Mouse (Mus musculus) stomach, embryonic 15.5 days (tissue): ENCODE results near the gene Eif3i. TPM values are rescaled to one million over a fixed set of nuclear protein-coding genes. Genes with fewer than 3 reads are reported as not detected.

Experiments
- ATAC-seq: fragments of 200-750 bp; cut with Nextera tagmentation; 2 replicates; pipeline ENCODE4 v1.8.0; 2017; ENCODE audit warnings: low read depth, moderate number of reproducible peaks, moderate TSS enrichment; ENCODE audit not compliant: insufficient read depth, low FRiP score
- H3K27ac ChIP-seq: fragments of 300-500 bp; sonication (generic); 2 replicates; pipeline ENCODE4 v1.5.1; 2015; ENCODE audit warnings: mild to moderate bottlenecking, inconsistent platforms
- H3K27me3 ChIP-seq: fragments of 300-500 bp; sonication (generic); replicated peaks from 2 replicates; pipeline ENCODE4 v1.6.1; 2015; ENCODE audit warnings: inconsistent platforms
- H3K36me3 ChIP-seq: fragments of 300-500 bp; sonication (generic); 2 replicates; pipeline ENCODE4 v1.6.1; 2015; ENCODE audit warnings: inconsistent platforms
- H3K4me1 ChIP-seq: fragments of 300-500 bp; sonication (generic); 2 replicates; pipeline ENCODE4 v1.6.1; 2015; ENCODE audit warnings: inconsistent platforms
- H3K4me2 ChIP-seq: fragments of 300-500 bp; sonication (generic); 2 replicates; pipeline ENCODE4 v1.6.1; 2015; ENCODE audit warnings: mild to moderate bottlenecking, inconsistent platforms
- H3K4me3 ChIP-seq: fragments of 300-500 bp; sonication (generic); replicated peaks from 2 replicates; pipeline ENCODE4 v1.5.1; 2015; ENCODE audit warnings: inconsistent platforms
- H3K9ac ChIP-seq: fragments of 300-500 bp; sonication (generic); 2 replicates; pipeline ENCODE4 v1.6.1; 2015; ENCODE audit warnings: inconsistent platforms
- H3K9me3 ChIP-seq: fragments of 300-500 bp; sonication (generic); 2 replicates; pipeline ENCODE4 v1.6.1; 2016; ENCODE audit warnings: inconsistent platforms
- WGBS: fragments of 180-500 bp; shearing (Covaris S2); methylation state at CpG from one replicate; pipeline ENCODE4 v1.1.7; 2015; 5-methylcytosine and 5-hydroxymethylcytosine counted together
- polyA plus RNA-seq: library from polyadenylated mRNA; unstranded; fragments of >200 nt; fragmentation: Nextera tagmentation; extraction: Ambion mirVana; gene quantifications from 2 replicates; pipeline ENCODE4 v1.2.1, GENCODE M21; 2015

Eif3i gene
- polyA plus RNA-seq, 1 experiment from 2014 or later, result 265 TPM

DNA sequence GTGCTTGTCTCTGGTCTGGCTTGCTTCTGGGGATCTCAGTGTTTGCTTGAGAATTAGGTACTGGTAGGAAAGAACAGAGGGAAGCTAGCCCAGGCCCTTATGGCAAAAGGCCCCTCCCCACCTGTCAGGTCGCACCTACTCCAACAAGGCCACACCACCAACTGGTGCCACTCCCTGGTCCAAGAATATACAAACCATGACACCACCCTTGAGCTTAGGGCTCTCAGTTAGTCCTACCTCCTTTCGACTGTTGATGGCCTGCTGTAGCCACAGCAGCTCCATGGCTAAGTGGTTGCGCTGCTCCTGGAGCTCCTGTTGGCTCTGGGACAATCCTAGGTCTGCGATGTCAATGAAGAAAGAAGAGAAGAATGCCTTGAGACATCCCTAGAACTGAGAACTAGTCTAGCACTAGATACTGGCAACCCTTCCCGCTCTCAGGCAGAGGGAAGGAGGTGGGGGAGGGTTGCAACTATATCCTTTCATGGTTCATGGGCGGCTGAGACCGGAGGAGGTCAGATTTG is 16.7 kb upstream of the Eif3i start:
- no peak for ATAC-seq
- Histone ChIP-seq H3K27ac (no peak overlapping the region), H3K9ac (no peak overlapping the region), H3K4me3 (no peak overlapping the region), H3K9me3 (no peaks in the 10 kb centered on the region), H3K27me3 (no peaks in the 10 kb centered on the region), H3K36me3 (0 out of 2 replicates have a peak, but pooled peaks cover 9% of the 10 kb centered on the region), H3K4me2 (no peak overlapping the region), H3K4me1 (peaks cover 12% of the 10 kb centered on the region; the same call in 1 of the 2 replicates)
- WGBS, result 94% methylated on average over 7 of the region's 7 CpGs

DNA sequence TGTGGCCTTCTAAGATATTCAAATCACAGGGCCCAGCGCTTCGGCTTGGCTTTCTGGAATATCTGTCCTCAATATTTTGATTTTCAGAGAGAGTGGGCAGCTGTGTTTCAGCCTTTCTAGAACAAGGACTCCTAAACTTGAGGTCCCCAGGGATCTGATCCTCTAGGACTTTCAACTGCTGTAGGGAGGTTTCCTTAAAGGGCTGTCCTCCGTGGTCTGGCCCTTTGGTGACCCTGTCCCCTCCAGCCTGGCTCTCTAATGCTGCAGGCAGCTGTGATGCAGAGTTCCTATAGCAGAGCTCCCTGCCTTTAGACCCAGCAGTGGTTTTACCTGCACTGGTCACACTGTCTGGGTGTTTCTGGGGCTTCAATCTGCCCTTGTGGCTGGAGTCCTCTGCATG is 16.2 kb upstream of the Eif3i start:
- Histone ChIP-seq H3K27me3 (no peaks in the 10 kb centered on the region), H3K9me3 (no peaks in the 10 kb centered on the region), H3K4me1 (peaks cover 9% of the 10 kb centered on the region; the same call in 1 of the 2 replicates), H3K36me3 (0 out of 2 replicates have a peak, but pooled peaks cover 9% of the 10 kb centered on the region), H3K27ac (no peak overlapping the region), H3K9ac (no peak overlapping the region), H3K4me3 (no peak overlapping the region), H3K4me2 (no peak overlapping the region)
- no peak for ATAC-seq
- 95% methylated on average over 3 of the region's 3 CpGs for WGBS

- 86% methylated on average over 9 of the region's 9 CpGs for WGBS
- Histone ChIP-seq H3K36me3 (0 out of 2 replicates have a peak, but pooled peaks cover 9% of the 10 kb centered on the region), H3K27me3 (no peaks in the 10 kb centered on the region), H3K9me3 (no peaks in the 10 kb centered on the region), H3K4me3 (no peak overlapping the region), H3K27ac (no peak overlapping the region), H3K4me2 (no peak overlapping the region), H3K4me1 (peaks cover 6% of the 10 kb centered on the region; the same call in 1 of the 2 replicates), H3K9ac (no peak overlapping the region)
- ATAC-seq, result no peak
Observed at GRCm38 (mm10) chr4:129615801-129616290, 15.4 kb upstream of the Eif3i start.

DNA sequence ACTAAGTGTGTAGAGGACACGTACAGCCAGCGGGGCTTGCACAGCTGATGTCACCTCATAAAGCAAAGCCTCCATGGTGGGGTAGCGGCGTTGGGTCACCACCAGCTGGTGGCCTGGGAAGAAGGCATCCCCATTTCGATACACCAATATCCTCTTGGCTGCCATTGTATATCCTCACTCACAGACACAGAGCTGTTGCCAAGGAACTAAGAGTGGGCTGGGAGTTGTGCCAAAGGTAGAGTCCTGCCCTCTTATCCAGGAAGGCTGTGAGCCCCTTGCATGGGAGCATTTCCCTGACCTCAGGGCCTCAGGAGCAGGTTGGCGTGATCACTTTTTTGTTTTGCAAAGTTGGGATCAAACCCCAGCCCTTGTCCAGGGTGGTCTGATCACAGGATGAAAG is 13.6 kb upstream of the Eif3i start, which contains the start of gene Dcdc2b:
Gene Dcdc2b, minus strand, starts transcription at position 165 of the 400 bp plus-strand sequence.
- Histone ChIP-seq H3K4me2 (no peak within 1 kb of the TSS), H3K4me3 (no peak within 1 kb of the TSS), H3K27me3 (no peaks in the 10 kb centered on the region), H3K9ac (no peak within 1 kb of the TSS), H3K27ac (no peak within 1 kb of the TSS), H3K4me1 (peaks cover 6% of the 10 kb centered on the region; the same call in 1 of the 2 replicates), H3K9me3 (no peaks in the 10 kb centered on the region), H3K36me3 (0 out of 2 replicates have a peak, but pooled peaks cover 12% of the 10 kb centered on the region)
- WGBS, result 78% methylated on average over 6 of the region's 6 CpGs
- no peak for ATAC-seq

GRCm38 (mm10) chr4:129610472-129610871 is 10.0 kb upstream of the Eif3i start:
- H3K9me3 ChIP-seq, result no peaks in the 10 kb centered on the region
- 0 out of 2 replicates have a peak, but pooled peaks cover 4% of the 10 kb centered on the region for H3K4me1 ChIP-seq
- no peak overlapping the region for H3K4me3 ChIP-seq
- H3K27me3 ChIP-seq, result no peaks in the 10 kb centered on the region
- H3K27ac ChIP-seq, result no peak overlapping the region
- no peak overlapping the region for H3K9ac ChIP-seq
- no peak for ATAC-seq
- H3K36me3 ChIP-seq, result peaks cover 19% of the 10 kb centered on the region
- H3K4me2 ChIP-seq, result no peak overlapping the region
- WGBS, result 70% methylated on average over 4 of the region's 4 CpGs

- Histone ChIP-seq H3K4me3 (no peak overlapping the region), H3K4me2 (no peak overlapping the region), H3K36me3 (peaks cover 19% of the 10 kb centered on the region), H3K9ac (no peak overlapping the region), H3K4me1 (0 out of 2 replicates have a peak, but pooled peaks cover 4% of the 10 kb centered on the region), H3K27ac (no peak overlapping the region), H3K27me3 (no peaks in the 10 kb centered on the region), H3K9me3 (no peaks in the 10 kb centered on the region)
- no peak for ATAC-seq
- 71% methylated on average over 4 of the region's 4 CpGs for WGBS
Observed at GRCm38 (mm10) chr4:129610026-129610425, 9.6 kb upstream of the Eif3i start.

GRCm38 (mm10) chr4:129609139-129609631 is 8.7 kb upstream of the Eif3i start:
- WGBS, result 80% methylated on average over 12 of the region's 12 CpGs
- Histone ChIP-seq H3K27me3 (no peaks in the 10 kb centered on the region), H3K27ac (no peak overlapping the region), H3K4me3 (no peak overlapping the region), H3K4me1 (0 out of 2 replicates have a peak, but pooled peaks cover 4% of the 10 kb centered on the region), H3K36me3 (peaks cover 23% of the 10 kb centered on the region), H3K9me3 (no peaks in the 10 kb centered on the region), H3K4me2 (no peak overlapping the region), H3K9ac (no peak overlapping the region)
- no peak for ATAC-seq

GRCm38 (mm10) chr4:129608426-129609025 is 8.1 kb upstream of the Eif3i start:
- H3K9ac ChIP-seq, result no peak overlapping the region
- ATAC-seq, result peak; percentile 83
- 0 out of 2 replicates have a peak, but pooled peaks cover 4% of the 10 kb centered on the region for H3K4me1 ChIP-seq
- H3K36me3 ChIP-seq, result peaks cover 29% of the 10 kb centered on the region
- 0 out of 2 replicates have a peak overlapping the region, but pooled peaks have one; percentile 18 for H3K27ac ChIP-seq
- H3K9me3 ChIP-seq, result no peaks in the 10 kb centered on the region
- H3K4me2 ChIP-seq, result no peak overlapping the region
- H3K27me3 ChIP-seq, result no peaks in the 10 kb centered on the region
- WGBS, result 32% methylated on average over 7 of the region's 7 CpGs
- H3K4me3 ChIP-seq, result no peak overlapping the region

GRCm38 (mm10) chr4:129588865-129589264 is 11.6 kb downstream of the Eif3i start:
- Histone ChIP-seq H3K4me1 (peaks cover 9% of the 10 kb centered on the region), H3K9me3 (no peaks in the 10 kb centered on the region), H3K4me2 (no peak overlapping the region), H3K9ac (no peak overlapping the region), H3K27ac (no peak overlapping the region), H3K4me3 (no peak overlapping the region), H3K27me3 (no peaks in the 10 kb centered on the region), H3K36me3 (peaks cover 30% of the 10 kb centered on the region)
- ATAC-seq, result 0 out of 2 replicates have a peak, but pooled peaks have one; percentile 49
- WGBS, result 83% methylated on average over 4 of the region's 4 CpGs

- no peak overlapping the region for H3K9ac ChIP-seq
- ATAC-seq, result no peak
- H3K27me3 ChIP-seq, result no peaks in the 10 kb centered on the region
- H3K4me1 ChIP-seq, result peaks cover 9% of the 10 kb centered on the region
- H3K9me3 ChIP-seq, result no peaks in the 10 kb centered on the region
- WGBS, result 44% methylated on average over 1 of the region's 1 CpGs
- no peak overlapping the region for H3K4me3 ChIP-seq
- peaks cover 13% of the 10 kb centered on the region for H3K36me3 ChIP-seq
- H3K27ac ChIP-seq, result no peak overlapping the region
- H3K4me2 ChIP-seq, result no peak overlapping the region
Observed at GRCm38 (mm10) chr4:129586943-129587342, 13.5 kb downstream of the Eif3i start.

- Histone ChIP-seq H3K9ac (no peak overlapping the region), H3K4me2 (peak overlapping the region; percentile 75), H3K27ac (no peak overlapping the region), H3K4me1 (peaks cover 9% of the 10 kb centered on the region), H3K9me3 (no peaks in the 10 kb centered on the region), H3K36me3 (peaks cover 2% of the 10 kb centered on the region; the same call in 1 of the 2 replicates), H3K4me3 (peak overlapping the region; percentile 51; the same call in 1 of the 2 replicates), H3K27me3 (no peaks in the 10 kb centered on the region)
- 73% methylated on average over 9 of the region's 9 CpGs for WGBS
- ATAC-seq, result 0 out of 2 replicates have a peak, but pooled peaks have one; percentile 30
Observed at GRCm38 (mm10) chr4:129585773-129586172, 14.7 kb downstream of the Eif3i start.
